Mouse (Mus musculus): ENCODE measurements at regions not wholly inside any gene's neighbourhood (a gene's known extent, or its start where the extent isn't known, plus 50 kb on each side); places are given as distances from the start of the nearest gene placed in this dataset.

DNA sequence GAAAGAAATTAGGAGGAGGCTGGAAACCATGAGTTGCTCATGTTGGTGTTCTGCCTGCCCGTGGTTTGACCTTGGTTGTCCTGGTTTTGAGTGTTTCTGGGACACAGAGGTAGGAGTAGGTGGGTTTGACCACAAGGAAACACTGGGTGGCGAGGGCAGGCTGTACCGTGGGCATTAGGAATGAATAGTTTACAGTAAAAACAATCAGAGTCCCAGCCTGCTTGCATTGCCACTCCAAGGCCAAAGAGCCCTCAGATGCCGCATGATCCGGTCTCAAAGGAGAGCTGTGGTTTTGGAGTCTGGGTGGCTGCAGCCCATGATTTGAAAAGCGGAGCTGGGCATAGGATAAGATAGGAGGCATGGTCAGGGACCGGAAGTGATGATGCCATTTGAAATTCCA is 212.0 kb downstream of the 4933412E24Rik start:
- TF ChIP-seq EP300 (IDR thresholded peaks at IDR 0.05; ENCODE audit: low read depth) (no peak), CTCF (IDR thresholded peaks at IDR 0.05; ENCODE audit: low read depth) (no peak)

All from liver, postnatal 0 days (tissue).